Mouse (Mus musculus) lung, adult 2 months (tissue): ENCODE measurements around the gene Il10ra.

ENCODE experiments used
- CTCF ChIP-seq: fragments of 200-500 bp; IDR thresholded peaks from 2 replicates; pipeline ENCODE4 v1.5.1; 2011; ENCODE audit warnings: mild to moderate bottlenecking, low read length, control low read depth; ENCODE audit not compliant: insufficient read depth
- POLR2A ChIP-seq: fragments of 200-500 bp; IDR thresholded peaks from 2 replicates; pipeline ENCODE4 v1.6.1; 2011; ENCODE audit warnings: low read depth, mild to moderate bottlenecking, control low read depth, low read length, borderline replicate concordance; ENCODE audit errors: extremely low read depth

DNA sequence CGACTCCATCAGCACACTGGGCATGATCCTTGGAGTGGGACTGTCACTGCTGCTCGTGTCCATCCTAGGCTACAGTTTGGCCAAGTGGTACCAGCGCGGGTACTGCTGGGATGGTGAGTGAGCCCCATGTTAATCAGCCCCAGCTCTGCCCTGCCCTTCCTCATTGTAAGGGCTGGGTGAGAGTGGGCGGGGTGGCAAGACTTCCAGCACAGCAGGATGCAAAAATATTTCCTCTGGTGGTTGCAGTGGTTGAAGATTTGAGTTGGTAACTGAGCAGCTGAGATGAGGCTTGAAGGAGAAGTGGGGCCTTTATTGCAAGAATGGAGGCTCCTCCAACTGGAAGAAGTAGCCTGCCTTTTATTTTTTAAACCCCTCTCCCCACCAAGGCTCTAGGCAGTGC lies 27.6 kb downstream of the Il10ra start:
- TF ChIP-seq CTCF: no peak
- no peak for TF ChIP-seq POLR2A
